43 mouse cellular contexts compared by ENCODE assay signal in the genomic region with DNA sequence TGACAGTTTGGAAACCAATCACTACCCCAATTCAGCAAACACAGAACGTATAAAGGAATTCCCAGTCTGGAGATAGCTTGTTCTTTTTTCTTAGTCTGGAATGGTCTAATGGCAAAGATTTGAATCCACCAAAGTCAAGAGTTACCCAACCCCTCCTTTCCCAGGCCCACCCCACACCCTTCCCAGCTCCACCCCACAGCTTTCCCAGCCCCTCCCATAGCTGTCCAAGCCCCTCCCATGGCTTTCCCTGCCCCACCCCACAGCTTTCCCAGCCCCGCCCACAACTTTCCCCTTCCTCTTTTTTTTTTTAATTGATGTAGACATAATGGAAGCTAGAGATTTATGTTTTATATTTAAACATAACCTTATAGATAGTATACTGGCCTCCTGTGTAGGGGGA. TPM values are rescaled to one million over a fixed set of nuclear protein-coding genes. Genes with fewer than 3 reads are reported as not detected.
"Had no signal": no experiment of that assay in that cellular context is flagged by ENCODE, and none has a peak within 500 bp of the region (broad histone marks: within the 10 kb centered on the region; RNA-seq: fewer than 3 reads in every experiment).

No protein-coding gene starts in this region.

- H3K27me3 ChIP-seq: heart, embryonic 13.5 days; heart, embryonic 15.5 days; hindbrain, embryonic 15.5 days; kidney, embryonic 15.5 days; liver, embryonic 13.5 days; liver, embryonic 15.5 days had no signal

- H3K4me1 ChIP-seq: heart, embryonic 13.5 days; heart, embryonic 15.5 days; hindbrain, embryonic 13.5 days; hindbrain, embryonic 15.5 days; kidney, embryonic 15.5 days; limb, embryonic 10.5 days; limb, embryonic 12.5 days; liver, embryonic 13.5 days; liver, embryonic 15.5 days had no signal

- H3K4me2 ChIP-seq: heart, embryonic 11.5 days; heart, embryonic 13.5 days; heart, embryonic 15.5 days; hindbrain, embryonic 13.5 days; hindbrain, embryonic 15.5 days; kidney, embryonic 15.5 days; limb, embryonic 12.5 days; liver, embryonic 11.5 days; liver, embryonic 13.5 days; liver, embryonic 15.5 days had no signal

- H3K36me3 ChIP-seq: heart, embryonic 13.5 days; heart, embryonic 15.5 days; hindbrain, embryonic 13.5 days; hindbrain, embryonic 15.5 days; kidney, embryonic 15.5 days; limb, embryonic 10.5 days; limb, embryonic 12.5 days; liver, embryonic 13.5 days; liver, embryonic 15.5 days had no signal

- DNase-seq: gastrocnemius, postnatal 14 days; gastrocnemius, postnatal 36 days; heart, adult 11 months; heart, adult 2 months; heart, postnatal 14 days; heart, postnatal 36 days; kidney, adult 11 months; kidney, adult 2 months; kidney, adult 9 months; kidney, postnatal 14 days; kidney, postnatal 36 days; layer of hippocampus, adult 9-11 months; layer of hippocampus, postnatal 36 days; liver; liver, embryonic 13.5 days had no signal

- H3K9ac ChIP-seq: heart, embryonic 13.5 days; heart, embryonic 15.5 days; hindbrain, embryonic 13.5 days; hindbrain, embryonic 15.5 days; kidney, embryonic 15.5 days; limb, embryonic 12.5 days; liver, embryonic 13.5 days; liver, embryonic 15.5 days had no signal

- H3K4me3 ChIP-seq: heart, adult 2 months; heart, embryonic 13.5 days; heart, embryonic 15.5 days; hindbrain, embryonic 13.5 days; hindbrain, embryonic 15.5 days; kidney, embryonic 15.5 days; limb, embryonic 10.5 days; limb, embryonic 12.5 days; liver, embryonic 13.5 days; liver, embryonic 15.5 days had no signal

- H3K27ac ChIP-seq: heart, adult 2 months; heart, embryonic 13.5 days; heart, embryonic 15.5 days; hindbrain, embryonic 13.5 days; hindbrain, embryonic 15.5 days; hindbrain, postnatal 0 days; kidney, embryonic 15.5 days; kidney, postnatal 0 days; limb, embryonic 10.5 days; limb, embryonic 12.5 days; liver, embryonic 13.5 days; liver, embryonic 15.5 days had no signal

- ATAC-seq: hindbrain, postnatal 0 days; intestine, embryonic 16.5 days had no signal

- H3K9me3 ChIP-seq: heart, embryonic 13.5 days; heart, embryonic 15.5 days; hindbrain, embryonic 13.5 days; hindbrain, embryonic 15.5 days; kidney, embryonic 15.5 days; limb, embryonic 10.5 days; limb, embryonic 12.5 days; liver, embryonic 13.5 days; liver, embryonic 15.5 days had no signal

RNA-seq across cellular contexts. Expression of gene Gm7534, which starts 3.4 kb away (rescaled TPM):
- total RNA-seq: gastrocnemius, adult 8-10 months; gastrocnemius, postnatal 14 days; gastrocnemius, postnatal 36 days; heart, adult 2 months; heart, postnatal 14 days; heart, postnatal 36 days; hematopoietic stem cell, adult 5-6 weeks; hindbrain, postnatal 0 days; layer of hippocampus, adult 18-20 months; layer of hippocampus, adult 8-10 months; layer of hippocampus, postnatal 14 days; layer of hippocampus, postnatal 36 days; left cerebral cortex, adult 18-20 months; left cerebral cortex, adult 8-10 months; left cerebral cortex, postnatal 14 days; left cerebral cortex, postnatal 36 days had no signal
- polyA plus RNA-seq: gonadal fat pad, adult 2 months; heart, adult 2 months; heart, embryonic 11.5 days; heart, embryonic 13.5 days; heart, embryonic 15.5 days; heart, postnatal 0 days; hindbrain, embryonic 11.5 days; hindbrain, embryonic 13.5 days; hindbrain, embryonic 15.5 days; hindbrain, postnatal 0 days; intestine, embryonic 14.5 days; intestine, embryonic 16.5 days; kidney, adult 2 months; large intestine, adult 2 months; limb, embryonic 10.5 days; limb, embryonic 12.5 days; limb, embryonic 14.5 days; liver, embryonic 11.5 days; liver, embryonic 13.5 days; liver, embryonic 15.5 days had no signal

RNA-seq across cellular contexts. Expression of gene Catsper4, which starts 27.8 kb away (rescaled TPM):
- total RNA-seq: heart, adult 2 months; heart, postnatal 14 days; heart, postnatal 36 days; hematopoietic stem cell, adult 5-6 weeks; hindbrain, postnatal 0 days; layer of hippocampus, adult 18-20 months; layer of hippocampus, postnatal 14 days; layer of hippocampus, postnatal 36 days; left cerebral cortex, adult 18-20 months; left cerebral cortex, adult 8-10 months; left cerebral cortex, postnatal 14 days; left cerebral cortex, postnatal 36 days had no signal
- polyA plus RNA-seq: heart, adult 2 months; heart, embryonic 11.5 days; heart, embryonic 13.5 days; heart, embryonic 15.5 days; heart, postnatal 0 days; hindbrain, embryonic 11.5 days; hindbrain, embryonic 13.5 days; intestine, embryonic 14.5 days; limb, embryonic 10.5 days; limb, embryonic 12.5 days; liver, embryonic 11.5 days; liver, embryonic 13.5 days; liver, embryonic 15.5 days had no signal

RNA-seq across cellular contexts. Expression of gene Cnksr1, which starts 38.8 kb away (rescaled TPM):
- total RNA-seq: hematopoietic stem cell, adult 5-6 weeks had no signal

RNA-seq across cellular contexts. Expression of gene E130218I03Rik, which starts 44.1 kb away (rescaled TPM):
- total RNA-seq: gastrocnemius, postnatal 14 days; gastrocnemius, postnatal 36 days; heart, adult 2 months; heart, postnatal 14 days; heart, postnatal 36 days; hematopoietic stem cell, adult 5-6 weeks; layer of hippocampus, adult 18-20 months; layer of hippocampus, adult 8-10 months; layer of hippocampus, postnatal 14 days; layer of hippocampus, postnatal 36 days; left cerebral cortex, adult 18-20 months; left cerebral cortex, adult 8-10 months; left cerebral cortex, postnatal 14 days had no signal
- polyA plus RNA-seq: heart, adult 2 months; kidney, adult 2 months; large intestine, adult 2 months; liver, embryonic 15.5 days had no signal
